Mouse (Mus musculus) liver, postnatal 0 days (tissue): ENCODE results near the gene Hopx.

Experiments
- CTCF ChIP-seq: sonication (generic); IDR thresholded peaks from 2 replicates; pipeline ENCODE4 v1.5.1; 2016; ENCODE audit warnings: antibody characterized with exemption, low read depth
- EP300 ChIP-seq: IDR thresholded peaks from 2 replicates; pipeline ENCODE4 v1.6.1; 2016; ENCODE audit warnings: antibody characterized with exemption, low read depth, mild to moderate bottlenecking

DNA sequence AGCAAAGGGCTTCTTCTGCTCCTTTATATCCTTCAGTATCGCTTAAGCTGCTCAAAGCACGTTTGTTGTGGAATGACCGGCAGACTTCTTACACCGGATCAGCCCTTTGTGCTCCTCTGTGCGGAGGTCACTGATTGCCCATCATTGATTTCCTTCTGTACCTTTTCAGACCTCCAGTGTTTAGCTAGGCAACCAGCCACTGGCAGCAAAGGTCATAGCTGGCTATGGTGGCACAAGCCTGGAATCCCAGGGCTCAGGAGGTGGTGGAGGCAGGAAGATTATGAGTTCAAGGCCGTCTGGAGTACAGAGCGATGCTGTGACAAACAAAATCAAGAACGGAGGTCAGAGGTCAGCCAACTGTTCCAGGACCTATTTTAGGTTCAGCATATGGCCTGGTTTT, 17.0 kb upstream of the Hopx start:
- TF ChIP-seq CTCF (no peak), EP300 (no peak)
